Mouse (Mus musculus) right cerebral cortex, postnatal 36 days (tissue): ENCODE measurements at regions not wholly inside any gene's neighbourhood (a gene's known extent, or its start where the extent isn't known, plus 50 kb on each side); places are given as distances from the start of the nearest gene placed in this dataset.
A peak's percentile ranks its signal among the peaks of the same experiment; 100 is the strongest.

Source experiments
- DNase-seq, 2 experiments: peaks; one replicate each; pipeline ENCODE4 v3.0.0; 2022; ENCODE audit warnings: low spot score in 2 of 2, mixed read lengths in 1 of 2

DNA sequence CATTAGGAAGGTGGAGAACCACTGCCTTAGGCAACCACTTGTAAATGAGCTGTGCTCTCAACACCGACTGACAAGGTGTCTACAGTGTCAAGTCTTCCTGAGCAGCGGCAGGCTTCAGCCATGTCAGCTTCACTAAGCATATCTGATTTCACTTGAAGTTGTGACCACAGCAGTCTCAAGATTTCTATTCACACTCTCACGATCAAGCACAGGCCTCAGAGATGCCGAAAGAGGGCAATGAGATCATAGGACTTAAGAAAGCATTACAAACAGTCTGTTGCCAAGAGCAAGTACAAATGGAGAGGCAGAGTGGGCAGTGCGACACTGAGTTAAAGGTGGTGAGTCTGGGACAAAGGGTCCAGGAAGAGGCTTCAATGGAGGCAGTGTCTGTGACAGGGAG lies 289.6 kb downstream of the Kcnrg start:
- no peak for DNase-seq

- no peak for DNase-seq
Measured at GRCm38 (mm10) chr14:61898664-61899063, 291.4 kb downstream of the Kcnrg start.

GRCm38 (mm10) chr14:61904426-61905124 lies 297.3 kb downstream of the Kcnrg start:
- no peak for DNase-seq

DNA sequence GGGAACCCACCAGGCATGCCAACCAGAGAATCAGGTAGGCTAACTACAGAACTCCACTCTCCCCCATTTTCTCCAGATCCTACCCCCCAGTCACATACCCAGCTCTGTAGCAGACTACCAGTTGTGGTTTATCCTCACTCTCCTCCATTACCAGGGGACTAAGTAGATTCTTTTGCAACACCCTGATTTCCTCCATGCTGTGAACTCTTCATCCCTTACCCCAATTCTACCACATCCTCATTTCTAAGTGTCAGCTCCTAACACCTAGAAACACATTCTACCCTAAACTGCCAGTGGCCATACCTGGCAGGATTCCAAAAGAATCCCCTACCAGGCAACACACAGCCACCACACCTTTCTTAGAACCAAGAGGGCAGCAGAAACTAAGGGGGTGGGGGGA lies 310.9 kb downstream of the Kcnrg start:
- no peak for DNase-seq

GRCm38 (mm10) chr14:61931811-61932210 lies 324.6 kb downstream of the Kcnrg start:
- DNase-seq, result no peak

DNA sequence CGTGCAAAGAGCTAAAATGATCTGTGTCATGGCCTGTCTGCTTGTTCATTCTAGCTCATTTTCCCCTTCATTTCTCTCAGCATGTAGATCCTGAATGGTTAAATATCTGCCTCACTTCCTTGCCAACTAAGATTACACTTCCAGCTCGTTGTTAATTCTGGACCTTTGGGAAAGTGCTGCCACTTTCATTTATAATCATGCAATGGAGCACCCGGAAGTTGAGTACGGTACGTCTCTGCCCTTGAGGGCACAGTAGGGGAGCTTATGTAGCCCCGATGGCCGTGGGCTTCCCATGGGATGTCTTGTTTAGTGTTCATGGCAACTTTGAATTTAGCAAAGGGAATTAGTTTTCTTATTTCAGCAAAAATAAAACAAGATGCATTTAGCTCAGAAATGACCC lies 334.4 kb downstream of the Kcnrg start:
- DNase-seq, result no peak

DNA sequence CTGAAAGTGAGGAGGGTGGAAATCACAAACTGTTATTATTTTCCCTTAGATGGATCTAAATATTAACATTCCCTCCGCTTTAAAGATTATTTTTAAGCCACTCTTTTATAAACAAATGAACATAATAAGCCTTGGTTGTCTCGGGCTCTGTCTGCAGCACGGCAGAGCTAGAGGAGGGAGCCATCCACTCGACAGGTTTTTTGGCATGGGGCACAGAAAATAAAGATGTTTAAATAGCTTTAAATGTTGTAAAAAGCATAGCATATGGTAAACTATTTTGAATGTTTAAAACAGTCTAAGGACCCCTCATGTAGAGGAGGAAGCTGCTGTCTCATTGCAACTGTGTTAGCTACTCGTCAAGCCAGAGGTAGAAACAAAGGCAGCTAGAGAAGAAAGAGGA lies 338.4 kb downstream of the Kcnrg start:
- DNase-seq, result no peak

DNA sequence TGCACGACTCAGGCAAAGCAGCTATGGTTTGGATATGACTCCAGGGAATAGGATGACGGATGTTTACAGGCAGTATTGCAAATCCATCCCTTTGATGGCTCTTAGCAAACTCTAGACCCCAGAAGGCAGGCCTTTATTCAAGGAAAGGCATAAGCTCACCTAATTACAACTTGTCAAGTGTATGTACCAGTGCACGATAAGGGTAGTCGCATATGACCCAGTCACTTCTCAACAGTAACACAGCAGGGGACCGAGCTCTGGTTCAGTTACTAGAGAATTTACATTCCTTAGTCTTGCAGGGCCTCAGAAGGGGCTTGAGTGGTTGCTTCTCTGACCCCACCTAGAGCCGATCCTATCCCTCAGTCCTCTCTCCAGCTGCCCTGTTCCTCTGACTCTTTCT lies 342.2 kb downstream of the Kcnrg start:
- no peak for DNase-seq

DNA sequence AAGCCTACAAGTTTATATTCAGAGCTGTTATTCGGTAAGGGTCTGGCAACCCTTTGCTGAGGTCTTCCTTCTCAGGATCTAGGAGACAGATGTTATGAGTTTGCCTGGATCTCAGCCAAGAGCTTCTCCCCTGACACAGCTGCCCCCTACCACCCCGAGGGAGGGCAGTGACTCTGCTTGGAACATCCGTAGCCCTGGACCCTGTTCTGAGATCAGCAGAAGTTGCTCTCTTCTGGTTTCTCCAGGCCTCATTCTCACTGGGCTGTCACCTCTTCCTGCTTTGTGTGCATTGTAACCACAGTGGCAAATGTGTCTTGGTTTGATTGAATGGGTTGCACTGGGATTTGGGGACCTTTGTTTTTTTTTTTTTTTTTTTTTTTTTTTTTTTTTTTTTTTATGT lies 342.4 kb upstream of the Rnaseh2b start:
- no peak for DNase-seq

GRCm38 (mm10) chr14:61953029-61953428 lies 339.4 kb upstream of the Rnaseh2b start:
- no peak for DNase-seq

- DNase-seq, result no peak
Measured at GRCm38 (mm10) chr14:61955416-61955815, 337.0 kb upstream of the Rnaseh2b start.

- DNase-seq, result no peak
Measured at GRCm38 (mm10) chr14:61960243-61960957, 332.0 kb upstream of the Rnaseh2b start.

GRCm38 (mm10) chr14:61968467-61968866 lies 323.9 kb upstream of the Rnaseh2b start:
- no peak for DNase-seq

DNA sequence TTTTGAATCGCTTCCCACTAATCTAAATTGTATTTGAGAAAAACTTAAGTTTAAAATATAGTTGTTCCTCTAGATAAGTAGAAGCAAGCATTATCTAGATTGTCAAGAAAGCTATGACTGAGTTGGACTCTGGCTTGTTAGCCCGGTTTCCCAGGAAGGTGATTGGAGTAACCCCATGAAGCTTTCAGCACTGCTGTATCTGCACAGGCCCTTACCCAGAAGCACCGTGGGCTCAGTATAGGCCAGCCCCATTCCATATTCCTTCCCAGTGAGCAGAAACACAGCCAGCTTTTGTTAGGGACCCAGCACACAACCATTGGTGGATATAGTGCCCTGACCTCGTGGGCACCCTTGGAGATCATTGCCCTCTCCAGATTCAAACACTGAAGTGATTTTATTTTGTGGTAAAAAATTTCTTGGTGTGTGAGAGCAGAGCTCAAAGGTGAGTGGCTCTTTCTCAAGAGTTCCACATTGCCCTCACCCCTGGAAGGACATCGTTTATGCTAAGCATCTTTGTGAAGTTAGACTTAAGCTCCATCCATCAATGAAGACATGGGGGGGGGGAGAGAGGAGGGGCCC lies 323.3 kb upstream of the Rnaseh2b start:
- no peak for DNase-seq

GRCm38 (mm10) chr14:61970591-61970990 lies 321.8 kb upstream of the Rnaseh2b start:
- no peak for DNase-seq

GRCm38 (mm10) chr14:61971100-61972088 lies 321.0 kb upstream of the Rnaseh2b start:
- DNase-seq, result peak; percentile 5 to 25

- DNase-seq, result no peak
Measured at GRCm38 (mm10) chr14:61975301-61975732, 317.1 kb upstream of the Rnaseh2b start.

- DNase-seq, result no peak
Measured at GRCm38 (mm10) chr14:61980581-61980980, 311.8 kb upstream of the Rnaseh2b start.

DNA sequence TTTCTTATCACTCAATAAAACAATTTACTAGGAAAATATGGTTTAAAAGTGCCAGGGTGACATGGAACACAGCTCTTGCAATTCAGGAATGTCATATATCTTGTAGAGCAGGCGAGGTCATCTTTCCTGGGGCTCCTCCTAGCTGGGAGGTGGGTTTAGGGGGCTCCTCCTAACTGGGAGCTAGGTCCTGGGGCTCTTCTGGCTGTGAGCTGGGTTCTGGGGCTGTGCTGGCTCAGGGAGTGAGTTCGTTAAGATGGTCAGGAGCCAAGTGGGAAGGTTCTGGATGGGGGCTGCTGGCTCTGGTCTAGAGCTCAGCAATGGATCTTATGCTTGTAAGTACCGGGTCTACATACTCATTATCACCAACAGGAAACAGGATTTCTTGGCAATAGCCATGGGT lies 306.8 kb upstream of the Rnaseh2b start:
- DNase-seq, result no peak

DNA sequence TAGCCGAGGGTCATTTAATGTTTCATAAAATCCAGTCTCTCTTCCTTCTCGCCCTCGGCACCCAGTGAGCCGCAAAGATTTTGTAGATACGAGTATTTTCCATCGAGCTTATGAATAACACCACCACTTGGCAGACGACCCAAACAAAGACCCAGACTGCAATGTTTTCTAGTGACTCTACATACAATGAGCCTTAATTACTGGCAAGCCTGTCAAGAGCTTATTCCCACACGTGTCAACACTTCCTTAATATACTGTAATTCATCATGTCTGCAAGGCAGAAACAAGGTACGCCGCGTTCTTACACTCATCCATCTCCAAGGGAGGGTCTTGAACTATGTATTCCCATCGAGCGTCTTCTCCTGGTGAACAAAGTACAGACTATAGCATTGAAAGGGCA lies 306.2 kb upstream of the Rnaseh2b start:
- DNase-seq, result no peak

GRCm38 (mm10) chr14:61995253-61995652 lies 297.1 kb upstream of the Rnaseh2b start:
- DNase-seq, result no peak

DNA sequence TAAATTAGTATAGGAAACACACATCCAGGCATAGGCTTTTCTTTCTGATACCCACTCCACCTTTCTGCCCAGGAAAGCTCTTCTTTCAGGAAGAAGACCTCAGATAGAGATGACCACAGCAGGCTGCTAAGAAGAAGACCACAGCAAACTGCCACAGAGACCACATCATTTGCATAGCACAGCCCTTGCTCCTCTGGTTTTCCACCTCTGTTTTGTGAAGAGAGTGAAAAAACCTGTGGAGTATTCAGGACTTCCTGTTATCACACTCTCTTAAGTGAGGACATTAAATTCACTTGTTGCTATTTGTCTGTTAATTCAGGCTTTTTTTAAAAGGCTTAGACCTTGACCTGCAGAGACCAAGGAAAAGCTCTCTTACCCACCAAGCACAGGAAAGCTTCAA lies 294.7 kb upstream of the Rnaseh2b start:
- no peak for DNase-seq
